Mouse (Mus musculus) G1E (cell line): Measurements from ENCODE around the gene Olfr67.

Experiments
- CTCF ChIP-seq: IDR thresholded peaks from 2 replicates; pipeline ENCODE4 v1.5.1; 2012; ENCODE audit warnings: low read depth, low read length, inconsistent platforms, mixed read lengths
- GATA2 ChIP-seq: IDR thresholded peaks from 2 replicates; pipeline ENCODE4 v1.6.1; 2012; ENCODE audit warnings: low read depth, low read length, inconsistent platforms, borderline replicate concordance
- POLR2AphosphoS5 ChIP-seq: IDR thresholded peaks from 2 replicates; pipeline ENCODE4 v1.6.1; 2012; ENCODE audit warnings: low read depth, low read length, inconsistent platforms; ENCODE audit not compliant: insufficient replicate concordance

DNA sequence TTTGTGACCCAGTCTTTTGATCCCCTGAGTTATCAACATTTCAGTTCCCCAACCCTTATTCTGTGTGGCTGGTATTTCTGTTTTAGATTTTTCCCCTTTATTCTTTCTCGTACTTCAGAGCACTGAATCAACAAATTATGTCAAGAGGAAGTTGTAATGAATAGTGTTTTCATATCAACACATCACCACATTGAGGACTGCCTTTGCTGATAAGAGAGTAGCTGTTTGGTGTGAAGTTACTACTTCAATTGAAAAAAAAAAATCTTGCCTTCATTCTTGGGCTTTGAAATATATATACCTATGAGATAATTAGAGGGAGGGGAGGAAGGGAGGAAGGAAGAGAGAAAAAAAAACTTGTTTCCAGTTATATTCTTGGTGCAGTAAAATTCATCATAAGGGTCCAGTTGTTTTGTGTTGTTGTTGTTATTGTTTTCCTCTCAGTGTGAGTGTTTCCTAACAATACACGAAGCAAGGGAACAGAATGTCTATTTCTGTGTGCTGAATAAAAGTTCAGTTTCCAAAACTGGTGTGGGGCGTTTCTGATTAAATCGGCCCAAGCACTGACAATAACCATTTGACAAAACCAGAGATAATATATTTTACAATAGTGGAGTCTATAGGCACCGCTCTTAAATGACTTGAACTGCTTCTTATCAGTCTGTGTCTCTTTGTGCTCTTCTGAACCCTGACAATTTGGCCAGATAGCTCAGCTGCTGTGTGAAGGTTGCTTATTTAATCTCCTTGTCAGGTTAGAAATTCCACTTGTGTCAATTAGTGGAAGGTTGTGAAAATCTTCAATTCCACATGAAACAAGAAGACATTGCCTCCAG lies 17.6 kb upstream of the Olfr67 start:
- TF ChIP-seq CTCF (no peak), POLR2AphosphoS5 (no peak), GATA2 (no peak)
